Mouse (Mus musculus) kidney, embryonic 16.5 days (tissue): ENCODE data around the gene D130043K22Rik. TPM values are rescaled to one million over a fixed set of nuclear protein-coding genes. Genes with fewer than 3 reads are reported as not detected.

Source experiments
- ATAC-seq: fragments of 200-750 bp; cut with Nextera tagmentation; 2 replicates; pipeline ENCODE4 v1.8.0; 2017; ENCODE audit warnings: moderate TSS enrichment; ENCODE audit not compliant: low FRiP score, low TSS enrichment
- H3K27ac ChIP-seq: fragments of 300-500 bp; sonication (generic); 2 replicates; pipeline ENCODE4 v1.5.1; 2014; ENCODE audit warnings: low read length
- H3K27me3 ChIP-seq: fragments of 300-500 bp; sonication (generic); 2 replicates; pipeline ENCODE4 v1.6.1; 2014; ENCODE audit warnings: low read length, control low read depth, mixed read lengths; ENCODE audit not compliant: insufficient read depth
- H3K36me3 ChIP-seq: fragments of 300-500 bp; sonication (generic); 2 replicates; pipeline ENCODE4 v1.6.1; 2014; ENCODE audit warnings: low read length, control low read depth, mixed read lengths; ENCODE audit not compliant: insufficient read depth
- H3K4me1 ChIP-seq: fragments of 300-500 bp; sonication (generic); 2 replicates; pipeline ENCODE4 v1.6.1; 2014; ENCODE audit warnings: low read length, control low read depth, mixed read lengths; ENCODE audit not compliant: insufficient read depth
- H3K4me2 ChIP-seq: fragments of 300-500 bp; sonication (generic); replicated peaks from 2 replicates; pipeline ENCODE4 v1.6.1; 2014; ENCODE audit warnings: low read depth, low read length
- H3K4me3 ChIP-seq: fragments of 300-500 bp; sonication (generic); 2 replicates; pipeline ENCODE4 v1.5.1; 2014; ENCODE audit warnings: mild to moderate bottlenecking, low read length
- H3K9ac ChIP-seq: fragments of 300-500 bp; sonication (generic); replicated peaks from 2 replicates; pipeline ENCODE4 v1.6.1; 2014; ENCODE audit warnings: low read length
- H3K9me3 ChIP-seq: fragments of 300-500 bp; sonication (generic); 2 replicates; pipeline ENCODE4 v1.6.1; 2016; ENCODE audit warnings: low read length, control low read depth
- WGBS: fragments of 180-500 bp; shearing (Covaris S2); extraction: QIAGEN DNeasy Blood & Tissue Kit; methylation state at CpG from one replicate; pipeline ENCODE4 v1.1.7; 2014; 5-methylcytosine and 5-hydroxymethylcytosine counted together
- polyA plus RNA-seq: library from polyadenylated mRNA; unstranded; fragments of >200 nt; fragmentation: Nextera tagmentation; extraction: Ambion mirVana; gene quantifications from 2 replicates; pipeline ENCODE4 v1.2.1, GENCODE M21; 2015

Gene D130043K22Rik
- 0.76 and 1.4 TPM in 2 replicates for polyA plus RNA-seq

DNA sequence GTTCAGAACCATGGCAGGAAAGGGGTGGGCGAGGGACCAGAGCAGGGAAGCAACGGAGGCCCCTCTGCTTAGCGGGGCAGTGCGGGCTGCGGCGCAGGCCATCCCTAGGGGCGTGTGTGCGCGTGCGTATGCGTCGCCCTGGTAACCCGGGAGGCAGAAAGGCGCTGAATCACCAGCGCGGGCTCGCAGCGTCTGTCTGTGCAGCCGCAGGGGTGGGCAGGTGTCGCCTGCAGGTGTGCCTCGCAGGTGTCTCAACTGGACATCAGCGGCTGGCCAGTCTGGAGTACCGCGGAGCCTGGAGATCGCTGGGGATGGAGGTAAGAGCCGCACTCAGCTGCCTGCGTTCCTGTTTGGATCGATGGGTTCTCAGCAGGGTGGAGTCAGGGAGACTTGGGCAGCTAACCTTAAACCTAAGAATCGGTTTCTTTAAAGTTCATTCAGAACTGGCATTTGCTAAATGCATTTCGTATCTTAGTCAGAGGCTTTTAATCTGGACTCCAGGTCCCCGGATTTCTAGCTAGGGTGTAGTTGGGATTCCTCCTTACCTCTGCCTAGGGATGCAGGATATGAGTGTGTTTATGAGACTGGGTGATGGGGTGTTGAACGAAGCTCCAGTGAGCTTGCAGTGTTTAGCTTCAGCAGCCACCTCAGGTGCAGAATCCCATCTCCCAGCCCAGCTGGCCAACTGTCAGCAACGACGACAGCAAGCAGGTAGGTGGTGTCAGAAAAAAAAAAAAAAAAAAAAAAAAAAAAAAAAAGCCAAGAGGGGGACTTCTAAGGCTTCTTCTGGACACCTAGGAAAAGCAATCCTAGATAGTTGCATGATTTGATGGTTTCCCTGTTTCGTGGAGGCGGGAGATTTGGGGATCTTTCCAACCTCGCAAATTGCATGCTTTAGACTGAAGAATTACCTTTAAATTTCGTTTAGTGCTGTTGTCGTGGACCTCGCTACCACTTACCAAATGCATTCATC is at the start of gene D130043K22Rik:
Gene D130043K22Rik, plus strand, starts transcription at position 153 of the 973 bp plus-strand sequence.
- Histone ChIP-seq H3K4me2 (peak within 1 kb of the TSS; percentile 90), H3K36me3 (peaks cover 8% of the 10 kb centered on the region; the same call in 1 of the 2 replicates), H3K4me1 (peaks cover 6% of the 10 kb centered on the region), H3K9me3 (no peaks in the 10 kb centered on the region), H3K27me3 (peaks cover 3% of the 10 kb centered on the region; the same call in 1 of the 2 replicates), H3K4me3 (peak within 1 kb of the TSS; percentile 56), H3K9ac (peak within 1 kb of the TSS; percentile 60), H3K27ac (no peak within 1 kb of the TSS)
- peak; percentile 96 for ATAC-seq
- 13% methylated on average over 40 of the region's 40 CpGs for WGBS

DNA sequence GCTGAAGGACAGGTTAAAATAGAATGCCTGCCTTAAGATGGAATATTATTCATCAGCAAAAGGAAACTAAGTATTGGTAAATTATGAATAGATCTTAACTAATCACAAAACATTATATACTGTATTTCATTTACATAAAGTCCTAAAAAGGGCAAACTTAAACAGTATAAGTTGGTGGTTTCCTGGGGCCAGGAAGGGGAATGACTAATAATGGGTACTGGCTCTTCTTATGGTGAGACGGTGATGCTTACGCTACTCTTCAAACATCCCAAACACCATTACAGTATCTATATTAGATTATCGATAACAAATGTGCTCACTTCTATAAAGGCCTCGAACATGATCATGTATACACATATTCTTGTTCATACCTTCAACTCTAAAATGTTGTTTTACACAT is 46.2 kb upstream of the D130043K22Rik start:
- peaks cover 7% of the 10 kb centered on the region; the same call in 1 of the 2 replicates for H3K4me1 ChIP-seq
- H3K4me3 ChIP-seq, result no peak overlapping the region
- H3K36me3 ChIP-seq, result no peaks in the 10 kb centered on the region
- WGBS, result 95% methylated on average over 4 of the region's 4 CpGs
- H3K27me3 ChIP-seq, result no peaks in the 10 kb centered on the region
- no peaks in the 10 kb centered on the region for H3K9me3 ChIP-seq
- no peak for ATAC-seq
- H3K4me2 ChIP-seq, result no peak overlapping the region
- H3K9ac ChIP-seq, result no peak overlapping the region
- H3K27ac ChIP-seq, result no peak overlapping the region

DNA sequence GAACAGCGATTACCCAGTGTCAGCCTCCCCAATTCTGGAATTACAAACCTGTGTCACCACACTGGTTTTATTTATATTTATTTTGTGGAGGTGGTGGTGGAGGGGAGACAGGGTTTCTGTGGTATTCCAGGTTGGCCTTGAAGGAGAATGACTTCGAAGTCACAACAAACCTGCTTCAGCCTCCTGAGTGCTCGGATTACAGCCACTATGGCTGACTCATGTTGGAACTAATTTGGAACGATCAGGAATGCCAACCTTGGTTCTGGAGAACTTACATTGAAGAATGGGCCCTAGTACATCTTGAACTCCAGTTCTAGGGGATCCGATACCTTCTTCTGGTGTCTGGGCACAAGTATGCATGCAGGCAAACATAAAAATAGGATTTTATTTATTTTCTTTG is 45.6 kb upstream of the D130043K22Rik start:
- Histone ChIP-seq H3K36me3 (no peaks in the 10 kb centered on the region), H3K4me3 (peak overlapping the region; percentile 99), H3K9me3 (no peaks in the 10 kb centered on the region), H3K27ac (no peak overlapping the region), H3K9ac (peak overlapping the region; percentile 61), H3K4me2 (peak overlapping the region; percentile 78), H3K4me1 (peaks cover 11% of the 10 kb centered on the region; the same call in 1 of the 2 replicates), H3K27me3 (no peaks in the 10 kb centered on the region)
- no peak for ATAC-seq
- whole genome bisulfite sequencing, result 59% methylated on average over 5 of the region's 5 CpGs

DNA sequence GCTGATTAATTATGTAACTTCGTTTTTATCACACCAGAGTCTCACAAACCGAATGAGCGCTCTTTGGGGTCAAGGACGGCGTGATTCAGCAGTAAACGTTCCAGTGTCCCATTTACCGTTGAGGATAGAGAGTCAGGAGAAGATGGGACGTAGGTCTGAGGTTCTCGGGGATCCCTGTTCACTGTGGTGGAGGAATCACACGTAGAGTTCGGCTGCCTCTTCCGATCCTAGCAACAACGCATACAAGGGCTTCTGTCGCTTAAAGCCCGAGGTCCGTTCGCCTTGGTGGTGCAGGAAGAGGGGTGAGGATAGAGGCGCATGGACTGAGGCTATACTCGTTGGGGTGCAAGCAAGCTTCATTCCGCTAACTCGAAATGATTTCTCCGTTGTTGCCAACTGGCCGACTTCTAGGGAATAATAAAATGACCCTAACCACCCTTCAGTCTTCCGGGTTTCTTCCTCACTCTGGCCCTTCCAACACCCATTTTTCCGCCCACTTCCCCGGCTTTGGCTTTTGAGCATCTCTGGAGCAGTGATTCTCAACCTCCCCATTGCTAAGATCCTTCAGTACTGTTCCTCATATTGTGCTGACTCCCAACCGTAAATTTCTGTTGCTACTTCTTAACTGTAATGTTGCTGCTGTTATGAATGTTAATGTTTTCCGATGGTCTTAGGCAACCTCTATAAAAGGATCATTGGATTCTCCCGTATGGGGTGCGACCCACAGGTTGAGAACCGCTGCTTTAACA is 44.8 kb upstream of the D130043K22Rik start:
- H3K27ac ChIP-seq, result peak overlapping the region; percentile 84
- H3K27me3 ChIP-seq, result no peaks in the 10 kb centered on the region
- no peaks in the 10 kb centered on the region for H3K36me3 ChIP-seq
- no peaks in the 10 kb centered on the region for H3K9me3 ChIP-seq
- peak overlapping the region; percentile 61 for H3K9ac ChIP-seq
- H3K4me1 ChIP-seq, result peaks cover 15% of the 10 kb centered on the region; the same call in 1 of the 2 replicates
- WGBS, result under 1% methylated on average over 31 of the region's 31 CpGs
- ATAC-seq, result peak; percentile 37
- peak overlapping the region; percentile 99 for H3K4me3 ChIP-seq
- H3K4me2 ChIP-seq, result peak overlapping the region; percentile 78

DNA sequence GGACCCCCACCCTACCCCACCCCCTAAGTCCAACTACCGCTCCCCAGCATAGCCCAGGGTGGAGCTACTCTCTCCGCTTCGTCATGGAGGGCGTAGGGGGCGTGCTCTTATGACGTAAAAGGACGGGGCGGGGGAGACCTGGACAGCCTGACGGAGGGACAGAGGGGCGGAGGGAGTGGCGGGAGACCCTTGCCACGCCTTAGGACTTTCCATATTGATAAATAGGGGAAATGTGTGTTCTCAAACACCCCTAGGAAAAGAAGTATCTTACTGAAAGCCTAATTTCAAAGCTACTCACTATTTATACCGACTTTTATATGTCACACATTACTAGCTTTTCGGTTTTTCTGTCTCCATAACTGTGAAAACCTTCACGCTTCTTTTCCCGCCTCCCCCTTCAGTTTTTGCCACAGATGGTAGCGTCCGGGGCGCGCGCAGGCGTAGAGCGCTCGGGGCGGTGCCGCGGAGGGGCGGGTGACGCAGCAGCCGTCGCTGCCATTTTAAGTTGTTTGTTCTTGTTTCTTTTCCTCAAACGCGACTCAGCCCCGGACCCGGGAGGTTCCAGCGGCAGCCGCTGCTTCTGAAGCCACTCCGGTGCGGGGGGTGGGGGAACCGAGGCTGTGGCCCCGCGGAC is 44.1 kb upstream of the D130043K22Rik start:
- Histone ChIP-seq H3K9me3 (no peaks in the 10 kb centered on the region), H3K4me2 (peak overlapping the region; percentile 78), H3K4me1 (peaks cover 15% of the 10 kb centered on the region; the same call in 1 of the 2 replicates), H3K9ac (peak overlapping the region; percentile 89), H3K27me3 (no peaks in the 10 kb centered on the region), H3K4me3 (peak overlapping the region; percentile 99), H3K36me3 (peaks cover 5% of the 10 kb centered on the region), H3K27ac (peak overlapping the region; percentile 99)
- WGBS, result under 1% methylated on average over 42 of the region's 42 CpGs
- peak; percentile 98 for ATAC-seq

DNA sequence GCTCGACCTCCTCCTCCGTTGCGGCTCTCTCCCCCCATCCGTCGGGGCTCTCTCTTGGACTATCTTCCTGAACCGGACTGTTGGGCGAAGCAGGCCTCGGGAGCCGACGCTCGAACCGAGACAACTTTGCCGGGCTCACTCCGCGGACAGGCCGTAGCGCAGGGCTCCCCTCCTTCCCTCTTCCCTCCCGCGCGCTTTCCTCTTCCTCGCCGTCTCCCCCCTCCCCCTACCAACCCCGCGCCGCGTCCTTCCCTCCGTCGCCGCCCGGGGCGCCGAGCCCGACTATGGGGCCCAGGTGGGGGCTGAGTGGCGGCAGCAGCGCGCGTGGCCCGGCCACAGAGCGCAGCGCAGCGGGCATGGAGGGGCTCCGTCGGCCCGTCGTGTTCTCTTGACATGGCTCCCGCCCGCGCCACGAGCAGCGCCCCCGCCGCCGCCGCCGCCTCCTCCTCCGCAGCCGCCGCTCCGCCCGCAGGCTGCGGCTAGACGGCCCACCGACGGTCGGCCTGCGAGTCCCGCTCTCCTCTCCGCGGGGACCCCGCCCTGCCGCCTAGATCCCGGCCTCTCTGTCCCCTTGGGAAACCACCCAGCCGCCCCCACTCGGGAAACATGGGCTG is 43.5 kb upstream of the D130043K22Rik start, which contains the start of gene BC005537:
Gene BC005537, plus strand, starts transcription at position 350 of the 614 bp plus-strand sequence.
- peaks cover 15% of the 10 kb centered on the region; the same call in 1 of the 2 replicates for H3K4me1 ChIP-seq
- peak; percentile 53 for ATAC-seq
- no peaks in the 10 kb centered on the region for H3K27me3 ChIP-seq
- no peaks in the 10 kb centered on the region for H3K9me3 ChIP-seq
- peak within 1 kb of the TSS; percentile 89 for H3K9ac ChIP-seq
- peaks cover 9% of the 10 kb centered on the region for H3K36me3 ChIP-seq
- peak within 1 kb of the TSS; percentile 99 for H3K4me3 ChIP-seq
- peak within 1 kb of the TSS; percentile 78 for H3K4me2 ChIP-seq
- WGBS, result under 1% methylated on average over 56 of the region's 74 CpGs
- H3K27ac ChIP-seq, result peak within 1 kb of the TSS; percentile 99

DNA sequence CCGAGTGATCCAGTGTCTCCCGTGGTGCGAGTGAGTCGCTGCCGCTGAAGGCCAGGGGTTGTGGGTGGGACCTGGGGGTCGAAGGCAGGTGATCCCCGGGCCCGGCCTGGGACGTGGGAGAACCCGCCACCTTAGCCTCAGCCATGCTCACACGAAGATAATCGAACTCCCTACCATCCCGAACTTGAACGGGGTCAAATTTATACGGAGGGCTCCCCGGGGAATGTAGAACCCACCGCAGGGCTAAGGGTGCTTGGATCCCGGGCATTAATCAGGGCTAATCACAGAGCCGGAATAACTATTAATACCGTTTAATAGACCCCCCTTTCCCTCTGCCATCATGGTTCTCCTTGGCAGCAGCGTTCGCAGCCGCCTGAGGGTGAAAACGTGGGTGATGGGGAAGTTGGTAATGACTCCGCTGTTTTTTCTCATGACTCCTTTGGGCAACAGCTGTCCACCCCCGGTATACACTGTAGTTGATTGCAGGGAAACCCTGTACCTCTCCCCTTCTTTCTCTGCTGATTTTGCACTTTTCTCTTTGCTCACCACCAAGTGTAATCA is 42.7 kb upstream of the D130043K22Rik start:
- H3K27me3 ChIP-seq, result no peaks in the 10 kb centered on the region
- H3K9ac ChIP-seq, result peak overlapping the region; percentile 89
- H3K4me2 ChIP-seq, result peak overlapping the region; percentile 68
- peaks cover 15% of the 10 kb centered on the region; the same call in 1 of the 2 replicates for H3K4me1 ChIP-seq
- under 1% methylated on average over 26 of the region's 26 CpGs for WGBS
- no peaks in the 10 kb centered on the region for H3K9me3 ChIP-seq
- H3K36me3 ChIP-seq, result peaks cover 13% of the 10 kb centered on the region
- H3K4me3 ChIP-seq, result peak overlapping the region; percentile 99
- peak overlapping the region; percentile 99; the same call in 1 of the 2 replicates for H3K27ac ChIP-seq
- no peak for ATAC-seq

DNA sequence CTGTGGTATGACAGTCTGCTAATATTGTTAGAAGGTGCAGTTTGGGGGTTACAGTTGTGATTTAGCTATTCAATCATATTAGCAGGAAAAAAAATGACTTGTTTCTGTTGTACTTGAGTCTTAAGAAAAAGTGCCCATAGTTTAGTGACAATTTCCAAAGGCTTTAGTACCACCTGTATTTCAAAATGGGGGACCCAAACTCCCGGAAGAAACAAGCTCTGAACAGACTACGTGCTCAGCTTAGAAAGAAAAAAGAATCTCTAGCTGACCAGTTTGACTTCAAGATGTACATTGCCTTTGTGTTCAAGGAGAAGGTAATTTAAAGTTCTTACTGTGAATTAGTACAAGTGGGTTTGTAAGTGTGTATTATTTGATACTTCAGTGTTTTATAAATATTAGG is 41.7 kb upstream of the D130043K22Rik start:
- Histone ChIP-seq H3K9me3 (no peaks in the 10 kb centered on the region), H3K4me1 (peaks cover 15% of the 10 kb centered on the region; the same call in 1 of the 2 replicates), H3K36me3 (peaks cover 15% of the 10 kb centered on the region), H3K9ac (peak overlapping the region; percentile 89), H3K4me2 (peak overlapping the region; percentile 68), H3K27me3 (no peaks in the 10 kb centered on the region), H3K27ac (no peak overlapping the region), H3K4me3 (peak overlapping the region; percentile 99)
- WGBS, result 9% methylated on average over 2 of the region's 2 CpGs
- no peak for ATAC-seq
